Mouse (Mus musculus) heart, embryonic 13.5 days (tissue): ENCODE measurements around the gene Krtap19-9b. TPM values are rescaled to one million over a fixed set of nuclear protein-coding genes. Genes with fewer than 3 reads are reported as not detected.

Experiments used
- ATAC-seq: fragments of 200-750 bp; cut with Nextera tagmentation; 2 replicates; pipeline ENCODE4 v1.8.0; 2017; ENCODE audit warnings: moderate TSS enrichment; ENCODE audit not compliant: insufficient number of reproducible peaks, low FRiP score, low TSS enrichment; ENCODE audit errors: extremely low read depth
- H3K27ac ChIP-seq: fragments of 300-500 bp; sonication (generic); replicated peaks from 2 replicates; pipeline ENCODE4 v1.5.1; 2015; ENCODE audit warnings: moderate library complexity, mild to moderate bottlenecking, inconsistent platforms
- H3K27me3 ChIP-seq: fragments of 300-500 bp; sonication (generic); replicated peaks from 2 replicates; pipeline ENCODE4 v1.6.1; 2015; ENCODE audit warnings: mild to moderate bottlenecking, inconsistent platforms
- H3K36me3 ChIP-seq: fragments of 300-500 bp; sonication (generic); 2 replicates; pipeline ENCODE4 v1.6.1; 2015; ENCODE audit warnings: mild to moderate bottlenecking, inconsistent platforms
- H3K4me1 ChIP-seq: fragments of 300-500 bp; sonication (generic); 2 replicates; pipeline ENCODE4 v1.6.1; 2015; ENCODE audit warnings: inconsistent platforms
- H3K4me2 ChIP-seq: fragments of 300-500 bp; sonication (generic); 2 replicates; pipeline ENCODE4 v1.6.1; 2015; ENCODE audit warnings: inconsistent platforms, mild to moderate bottlenecking, moderate library complexity
- H3K4me3 ChIP-seq: fragments of 300-500 bp; sonication (generic); 2 replicates; pipeline ENCODE4 v1.5.1; 2015; ENCODE audit warnings: moderate library complexity, mild to moderate bottlenecking, inconsistent platforms
- H3K9ac ChIP-seq: fragments of 300-500 bp; sonication (generic); 2 replicates; pipeline ENCODE4 v1.6.1; 2015; ENCODE audit warnings: inconsistent platforms, mild to moderate bottlenecking, moderate library complexity
- H3K9me3 ChIP-seq: fragments of 300-500 bp; sonication (generic); 2 replicates; pipeline ENCODE4 v1.6.1; 2016; ENCODE audit warnings: inconsistent platforms
- WGBS: fragments of 180-500 bp; shearing (Covaris S2); methylation state at CpG from one replicate; pipeline ENCODE4 v1.1.7; 2015; ENCODE audit warnings: mixed read lengths; 5-methylcytosine and 5-hydroxymethylcytosine counted together
- polyA plus RNA-seq: library from polyadenylated mRNA; unstranded; fragments of >200 nt; fragmentation: Nextera tagmentation; extraction: Ambion mirVana; gene quantifications from 2 replicates; pipeline ENCODE4 v1.2.1, GENCODE M21; 2015

Gene Krtap19-9b
- not detected in 2 replicates for polyA plus RNA-seq

DNA sequence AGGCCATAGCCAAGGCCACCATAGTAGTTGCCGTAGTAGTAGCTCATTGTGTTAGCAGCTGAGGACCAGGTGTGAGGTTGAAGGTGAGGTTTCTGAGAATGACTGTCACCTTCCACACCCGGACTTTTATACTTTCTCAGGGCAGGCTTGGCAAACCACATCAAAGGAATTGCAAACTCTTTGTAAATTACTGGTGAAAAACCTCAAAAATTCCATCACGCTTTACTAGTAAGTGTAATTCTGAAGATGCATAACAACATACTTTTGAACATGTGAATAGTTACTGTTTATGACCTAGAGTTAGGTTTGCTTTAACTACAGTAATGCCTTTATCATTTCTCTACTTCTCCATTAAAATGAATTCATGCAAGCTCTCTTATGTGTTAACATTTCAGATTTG is at the start of gene Krtap19-9b:
Krtap19-9b (minus strand) TSS at position 101 of the 400 bp plus-strand sequence.
- Histone ChIP-seq H3K4me2 (no peak within 1 kb of the TSS), H3K4me3 (no peak within 1 kb of the TSS), H3K9ac (no peak within 1 kb of the TSS), H3K27ac (no peak within 1 kb of the TSS), H3K9me3 (no peaks in the 10 kb centered on the region), H3K36me3 (no peaks in the 10 kb centered on the region), H3K27me3 (no peaks in the 10 kb centered on the region), H3K4me1 (no peaks in the 10 kb centered on the region)
- no peak for ATAC-seq
- WGBS, result 80% methylated on average over 3 of the region's 3 CpGs

DNA sequence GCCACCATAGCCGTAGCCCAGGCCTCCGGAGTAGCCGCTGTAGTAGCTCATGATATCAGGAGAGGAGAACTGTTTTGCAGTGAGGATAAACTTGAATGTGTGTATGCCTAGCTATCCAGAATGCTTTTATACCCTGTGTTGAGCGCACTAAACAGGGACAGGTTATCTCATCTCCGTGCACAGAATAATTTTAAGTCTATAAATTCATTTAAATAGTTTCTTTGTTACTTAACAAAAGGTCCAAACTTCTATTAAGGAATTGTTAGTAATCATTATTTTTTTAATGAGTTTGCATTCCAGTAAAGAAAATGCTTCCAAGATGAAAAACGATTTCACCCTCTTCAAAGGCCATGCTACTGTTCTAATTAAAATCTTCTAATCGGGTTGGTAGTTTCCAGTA is 30.7 kb upstream of the Krtap19-9b start, which contains the start of gene Krtap16-3:
Krtap16-3 (minus strand) TSS at position 101 of the 400 bp plus-strand sequence.
- Histone ChIP-seq H3K4me1 (no peaks in the 10 kb centered on the region), H3K27ac (no peak within 1 kb of the TSS), H3K9ac (no peak within 1 kb of the TSS), H3K36me3 (no peaks in the 10 kb centered on the region), H3K9me3 (0 out of 2 replicates have a peak, but pooled peaks cover 9% of the 10 kb centered on the region), H3K27me3 (no peaks in the 10 kb centered on the region), H3K4me3 (no peak within 1 kb of the TSS), H3K4me2 (no peak within 1 kb of the TSS)
- no peak for ATAC-seq
- 79% methylated on average over 7 of the region's 7 CpGs for WGBS

DNA sequence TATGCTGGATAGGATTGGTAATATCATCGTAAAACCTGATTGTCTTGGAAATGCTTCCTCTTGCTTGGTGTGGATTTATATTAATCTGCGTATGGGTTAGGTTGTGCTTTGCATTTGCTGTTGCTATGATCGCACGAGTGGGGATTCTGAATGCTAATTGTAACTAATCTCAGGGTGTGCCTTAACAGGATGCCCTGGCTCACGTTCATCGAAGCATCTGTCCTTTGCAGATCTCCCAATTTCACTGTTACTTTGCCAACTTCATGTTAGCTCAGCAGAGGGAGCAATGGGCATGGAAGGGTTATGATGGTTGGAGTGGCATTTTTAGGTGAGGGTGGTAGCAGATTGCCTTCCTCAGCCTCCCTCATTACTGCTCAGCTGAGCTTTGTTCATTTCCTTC is 9.0 kb upstream of the Krtap19-9b start:
- Histone ChIP-seq H3K4me1 (no peaks in the 10 kb centered on the region), H3K27ac (no peak overlapping the region)

DNA sequence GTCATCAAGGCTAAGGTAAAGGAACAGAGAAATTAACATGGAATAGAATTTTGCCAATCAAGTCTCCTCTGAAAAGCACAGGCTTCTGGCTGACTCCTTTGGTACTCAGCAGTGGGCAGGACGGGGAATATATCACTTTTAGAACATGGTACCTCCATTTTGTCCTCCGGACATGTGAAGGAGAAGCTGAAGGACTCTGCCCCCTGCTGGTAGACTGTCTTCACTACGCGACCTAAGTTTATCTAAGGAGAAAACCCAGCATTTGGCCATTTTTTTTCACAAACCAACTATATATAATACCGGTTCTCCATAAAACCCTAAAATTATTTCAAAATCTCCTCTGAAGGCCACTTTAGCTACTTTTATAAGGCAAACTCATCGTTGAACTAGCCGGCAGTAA is 6.2 kb upstream of the Krtap19-9b start:
- Histone ChIP-seq H3K36me3 (no peaks in the 10 kb centered on the region), H3K4me3 (no peak overlapping the region), H3K27ac (no peak overlapping the region), H3K9me3 (no peaks in the 10 kb centered on the region), H3K4me1 (no peaks in the 10 kb centered on the region), H3K4me2 (no peak overlapping the region), H3K27me3 (no peaks in the 10 kb centered on the region), H3K9ac (no peak overlapping the region)
- no peak for ATAC-seq
- 67% methylated on average over 7 of the region's 7 CpGs for WGBS

More for the DNA sequence above, 9.0 kb upstream of the Krtap19-9b start:
- H3K4me2 ChIP-seq, result no peak overlapping the region
- H3K4me3 ChIP-seq, result no peak overlapping the region
- H3K36me3 ChIP-seq, result no peaks in the 10 kb centered on the region
- H3K9me3 ChIP-seq, result no peaks in the 10 kb centered on the region
- no peaks in the 10 kb centered on the region for H3K27me3 ChIP-seq
- 79% methylated on average over 6 of the region's 6 CpGs for WGBS
- no peak for ATAC-seq
- no peak overlapping the region for H3K9ac ChIP-seq

DNA sequence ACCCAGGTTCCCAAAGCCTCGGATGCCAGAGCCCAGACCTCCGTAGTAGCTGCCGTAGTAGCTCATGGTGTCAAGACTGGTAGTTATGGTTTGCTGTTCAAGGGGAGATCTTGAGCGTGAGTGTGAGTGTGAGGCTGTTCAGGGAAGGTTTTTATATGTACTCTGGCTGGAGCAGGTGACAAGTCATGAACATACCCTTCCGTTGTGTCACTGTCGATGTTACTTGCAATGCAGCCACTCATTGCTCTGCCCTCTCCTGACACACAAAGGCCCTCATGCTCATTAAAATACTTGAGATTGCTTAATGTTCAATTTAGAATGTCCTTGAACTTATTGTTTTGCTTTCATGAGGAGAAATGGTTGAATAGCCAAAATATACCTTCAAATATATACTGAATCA is 35.7 kb downstream of the Krtap19-9b start, which contains the start of gene Krtap19-5:
Krtap19-5 (minus strand) TSS at position 101 of the 400 bp plus-strand sequence.
- WGBS, result 84% methylated on average over 6 of the region's 6 CpGs
- no peak within 1 kb of the TSS for H3K4me3 ChIP-seq
- no peaks in the 10 kb centered on the region for H3K36me3 ChIP-seq
- H3K9me3 ChIP-seq, result no peaks in the 10 kb centered on the region
- H3K27me3 ChIP-seq, result no peaks in the 10 kb centered on the region
- H3K27ac ChIP-seq, result no peak within 1 kb of the TSS
- H3K4me2 ChIP-seq, result no peak within 1 kb of the TSS
- no peaks in the 10 kb centered on the region for H3K4me1 ChIP-seq
- H3K9ac ChIP-seq, result no peak within 1 kb of the TSS
- no peak for ATAC-seq

DNA sequence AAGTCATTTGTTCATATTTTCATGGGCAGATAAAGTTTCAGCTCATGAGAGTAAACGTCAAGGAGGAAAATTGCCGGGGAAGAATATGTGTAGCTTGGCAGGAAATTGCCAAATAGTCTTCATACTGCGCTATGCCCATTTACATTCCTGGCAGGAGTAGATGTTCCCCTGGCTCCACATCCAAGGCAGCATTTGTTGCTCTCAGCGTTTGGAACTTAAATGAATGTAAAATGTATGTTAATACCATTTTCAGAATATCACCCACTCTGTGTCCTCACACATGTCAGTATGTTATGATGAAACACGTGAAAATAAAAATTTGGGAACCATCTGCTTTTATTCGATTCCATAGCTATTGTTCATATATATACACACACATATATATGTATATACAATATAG is 45.2 kb downstream of the Krtap19-9b start:
- H3K27ac ChIP-seq, result no peak overlapping the region
- no peaks in the 10 kb centered on the region for H3K9me3 ChIP-seq
- no peak overlapping the region for H3K4me3 ChIP-seq
- no peaks in the 10 kb centered on the region for H3K27me3 ChIP-seq
- H3K4me1 ChIP-seq, result no peaks in the 10 kb centered on the region
- H3K36me3 ChIP-seq, result no peaks in the 10 kb centered on the region
- H3K4me2 ChIP-seq, result no peak overlapping the region
- WGBS, result 79% methylated on average over 6 of the region's 6 CpGs
- no peak overlapping the region for H3K9ac ChIP-seq
- ATAC-seq, result no peak

DNA sequence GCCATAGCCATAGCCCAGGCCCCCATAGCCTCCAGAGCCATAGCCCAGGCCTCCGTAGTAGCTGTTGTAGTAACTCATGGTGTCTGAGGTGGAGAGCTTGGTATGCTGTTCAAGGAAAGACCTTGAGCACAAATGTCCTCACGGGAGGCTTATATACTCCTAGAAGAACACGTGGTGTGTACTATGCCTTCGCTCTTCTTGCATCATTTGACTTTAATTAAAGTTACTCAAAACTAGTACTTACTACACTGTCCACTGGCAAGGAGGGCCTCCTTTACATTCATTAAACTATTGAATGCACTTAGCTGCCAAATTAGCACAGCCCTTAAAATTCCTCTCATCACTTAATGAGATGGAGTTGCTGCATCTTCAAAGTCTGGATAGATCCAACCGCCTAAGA is 47.1 kb downstream of the Krtap19-9b start, which contains the start of gene Krtap19-4:
Krtap19-4 (minus strand) TSS at position 101 of the 400 bp plus-strand sequence.
- Histone ChIP-seq H3K9ac (no peak within 1 kb of the TSS), H3K36me3 (no peaks in the 10 kb centered on the region), H3K4me3 (no peak within 1 kb of the TSS), H3K4me2 (no peak within 1 kb of the TSS), H3K9me3 (no peaks in the 10 kb centered on the region), H3K27me3 (no peaks in the 10 kb centered on the region), H3K4me1 (no peaks in the 10 kb centered on the region), H3K27ac (no peak within 1 kb of the TSS)
- 84% methylated on average over 5 of the region's 5 CpGs for WGBS
- no peak for ATAC-seq

Other genes starting within 250 kb of the Krtap19-9b start
- not detected in 2 replicates for gene 2310061N02Rik, start 224.3 kb downstream of the Krtap19-9b start, polyA plus RNA-seq
- not detected in 2 replicates for gene Krtap13-1, start 203.4 kb downstream of the Krtap19-9b start, polyA plus RNA-seq
- not detected in 2 replicates for gene Krtap13, start 180.6 kb downstream of the Krtap19-9b start, polyA plus RNA-seq
- gene 2310034C09Rik, start 173.4 kb downstream of the Krtap19-9b start, polyA plus RNA-seq, result not detected in 2 replicates
- not detected in 2 replicates for gene 2310057N15Rik, start 158.1 kb downstream of the Krtap19-9b start, polyA plus RNA-seq
- not detected in 2 replicates for gene Gm5965, start 154.4 kb downstream of the Krtap19-9b start, polyA plus RNA-seq
- not detected in 2 replicates for gene Gm20741, start 120.0 kb downstream of the Krtap19-9b start, polyA plus RNA-seq
- not detected in 2 replicates for gene Krtap15, start 112.0 kb downstream of the Krtap19-9b start, polyA plus RNA-seq
- not detected in 2 replicates for gene Krtap14, start 106.1 kb downstream of the Krtap19-9b start, polyA plus RNA-seq
- not detected in 2 replicates for gene Krtap19-1, start 62.9 kb downstream of the Krtap19-9b start, polyA plus RNA-seq
- gene Krtap19-2, start 58.0 kb downstream of the Krtap19-9b start, polyA plus RNA-seq, result not detected in 2 replicates
- not detected in 2 replicates for gene Krtap19-3, start 54.2 kb downstream of the Krtap19-9b start, polyA plus RNA-seq
- gene Krtap19-4, start 47.2 kb downstream of the Krtap19-9b start, polyA plus RNA-seq, result not detected in 2 replicates
- gene Krtap19-5, start 35.8 kb downstream of the Krtap19-9b start, polyA plus RNA-seq, result not detected in 2 replicates
- gene Krtap16-3, start 30.6 kb upstream of the Krtap19-9b start, polyA plus RNA-seq, result not detected in 2 replicates
- gene Krtap22-2, start 78.5 kb upstream of the Krtap19-9b start, polyA plus RNA-seq, result not detected in 2 replicates
- gene Gm10229, start 83.0 kb upstream of the Krtap19-9b start, polyA plus RNA-seq, result not detected in 2 replicates
- not detected in 2 replicates for gene Krtap6-1, start 99.4 kb upstream of the Krtap19-9b start, polyA plus RNA-seq
- not detected in 2 replicates for gene Gm10228, start 109.2 kb upstream of the Krtap19-9b start, polyA plus RNA-seq
- not detected in 2 replicates for gene Krtap6-5, start 115.6 kb upstream of the Krtap19-9b start, polyA plus RNA-seq
- not detected in 2 replicates for gene 1110025L11Rik, start 131.7 kb upstream of the Krtap19-9b start, polyA plus RNA-seq
- gene Krtap6-3, start 151.8 kb upstream of the Krtap19-9b start, polyA plus RNA-seq, result not detected in 2 replicates
- not detected in 2 replicates for gene Gm6358, start 208.6 kb upstream of the Krtap19-9b start, polyA plus RNA-seq
- not detected in 2 replicates for gene Gm10061, start 218.8 kb upstream of the Krtap19-9b start, polyA plus RNA-seq
- not detected in 2 replicates for gene Gm9789, start 225.7 kb upstream of the Krtap19-9b start, polyA plus RNA-seq
- not detected in 2 replicates for gene Gm7735, start 237.2 kb upstream of the Krtap19-9b start, polyA plus RNA-seq
- not detected in 2 replicates for gene 1110057P08Rik, start 242.5 kb upstream of the Krtap19-9b start, polyA plus RNA-seq